Mouse (Mus musculus) ES-E14 (cell line): Measurements from ENCODE around the gene Sqstm1. TPM values are rescaled to one million over a fixed set of nuclear protein-coding genes. Genes with fewer than 3 reads are reported as not detected.

Experiments used
- DNase-seq: peaks from one replicate; pipeline ENCODE4 v3.0.0-alpha.2; 2013; ENCODE audit warnings: low read depth, low spot score
- H3K27ac ChIP-seq: 2 replicates; pipeline ENCODE4 v1.5.1; 2012; ENCODE audit warnings: low read depth, mild to moderate bottlenecking, low read length, moderate library complexity, mixed read lengths; ENCODE audit not compliant: poor library complexity, insufficient read depth, severe bottlenecking
- H3K36me3 ChIP-seq: 2 replicates; pipeline ENCODE4 v1.6.1; 2012; ENCODE audit warnings: mild to moderate bottlenecking, low read length, moderate library complexity, mixed read lengths; ENCODE audit not compliant: control insufficient read depth, poor library complexity, insufficient read depth, severe bottlenecking
- H3K4me1 ChIP-seq, 2 experiments: fragments of 150-350 bp in 1 of 2; sonication (generic) in 1 of 2; 2 replicates each; pipeline ENCODE4 v1.6.1; 2012; ENCODE audit warnings: low read length in 2 of 2, mild to moderate bottlenecking in 1 of 2, mixed read lengths in 1 of 2; ENCODE audit not compliant: control insufficient read depth in 2 of 2, insufficient read depth in 2 of 2, poor library complexity in 1 of 2
- H3K4me3 ChIP-seq, 2 experiments: fragments of 150-350 bp in 1 of 2; sonication (generic) in 1 of 2; 2 replicates each; pipeline ENCODE4 v1.5.1; 2012; ENCODE audit warnings: low read length in 2 of 2, low read depth in 1 of 2, mild to moderate bottlenecking in 1 of 2, mixed read lengths in 1 of 2; ENCODE audit not compliant: insufficient read depth in 1 of 2, poor library complexity in 1 of 2, severe bottlenecking in 1 of 2
- H3K9ac ChIP-seq: 2 replicates; pipeline ENCODE4 v1.6.1; 2012; ENCODE audit warnings: low read depth, mild to moderate bottlenecking, low read length, mixed read lengths; ENCODE audit not compliant: poor library complexity, insufficient read depth, severe bottlenecking
- H3K9me3 ChIP-seq: fragments of 150-350 bp; sonication (generic); 2 replicates; pipeline ENCODE4 v1.6.1; 2012; ENCODE audit warnings: low read depth, mild to moderate bottlenecking, low read length; ENCODE audit not compliant: control insufficient read depth, insufficient read depth
- CHD2 ChIP-seq: IDR thresholded peaks from 2 replicates; pipeline ENCODE4 v1.6.1; 2014; ENCODE audit warnings: mild to moderate bottlenecking, low read depth, low read length, inconsistent platforms
- HCFC1 ChIP-seq: IDR thresholded peaks from 2 replicates; pipeline ENCODE4 v1.6.1; 2012; ENCODE audit warnings: low read length, inconsistent platforms, borderline replicate concordance; ENCODE audit not compliant: insufficient read depth
- MAFK ChIP-seq: IDR thresholded peaks from 2 replicates; pipeline ENCODE4 v1.6.1; 2014; ENCODE audit warnings: mild to moderate bottlenecking, low read depth, low read length, inconsistent platforms; ENCODE audit not compliant: insufficient read depth
- ZC3H11A ChIP-seq: IDR thresholded peaks from 2 replicates; pipeline ENCODE4 v1.6.1; 2012; ENCODE audit warnings: low read depth, mild to moderate bottlenecking, inconsistent platforms, low read length, borderline replicate concordance
- ZNF384 ChIP-seq: IDR thresholded peaks from 2 replicates; pipeline ENCODE4 v1.6.1; 2012; ENCODE audit warnings: low read depth, low read length, inconsistent platforms
- in situ Hi-C, 2 experiments: fragments of 600-800 bp; cut with MboI; formaldehyde crosslinking; loops; one replicate each; pipeline ENCODE4 v1.15.1; 2025; ENCODE audit warnings: low sequenced_read_pairs in 2 of 2, inconsistent platforms in 1 of 2; ENCODE audit not compliant: unreplicated experiment in 2 of 2
- total RNA-seq: library from RNA; depleted of rRNA; stranded (reverse); fragments of 300-350 nt; gene quantifications from 2 replicates; pipeline ENCODE4 v1.2.3, GENCODE M21; 2012; rRNA removed

Sqstm1 gene
- total RNA-seq, 1 experiment: 234 TPM

DNA sequence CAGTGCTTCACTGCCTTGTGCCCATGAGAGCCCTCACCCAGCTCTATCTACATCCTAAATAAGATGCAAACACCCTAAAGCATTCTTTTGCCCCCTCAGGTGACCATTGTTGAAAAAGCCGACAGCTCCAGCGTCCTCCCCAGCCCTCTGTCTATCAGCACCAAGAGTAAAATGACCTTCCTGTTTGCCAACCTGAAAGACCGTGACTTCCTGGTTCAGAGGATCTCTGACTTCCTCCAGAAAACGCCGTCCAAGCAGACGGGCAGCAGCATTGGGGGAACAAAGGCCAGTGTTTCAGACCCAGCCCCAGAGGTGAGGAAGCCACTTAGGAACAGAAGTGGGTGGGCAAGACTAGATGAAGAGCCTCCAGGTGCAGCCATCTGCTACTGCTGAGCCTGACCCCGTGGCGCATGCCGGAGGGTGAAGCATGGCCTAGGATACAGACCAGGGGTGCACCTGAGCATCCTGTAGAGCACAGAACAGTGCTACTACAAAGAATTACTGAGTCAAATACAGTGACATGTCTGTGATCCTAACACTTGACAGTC, 61.0 kb downstream of the Sqstm1 start:
- Histone ChIP-seq H3K9me3 (no peaks in the 10 kb centered on the region), H3K27ac (no peak overlapping the region), H3K4me3 (no peak overlapping the region), H3K9ac (no peak overlapping the region), H3K36me3 (peaks cover 36% of the 10 kb centered on the region), H3K4me1 (no peaks in the 10 kb centered on the region; a peak in 1 of 4 replicates)
- in situ Hi-C loops: no loop called here
- TF ChIP-seq HCFC1: no peak
- no peak for TF ChIP-seq ZNF384
- no peak for TF ChIP-seq ZC3H11A
- no peak for TF ChIP-seq MAFK
- TF ChIP-seq CHD2: no peak
- no peak for DNase-seq

Other genes with a start within 250 kb of the Sqstm1 start
- gene Rnf130, start 185.5 kb downstream of the Sqstm1 start, total RNA-seq: 23.9 and 25.0 TPM in 2 replicates
- 18.0 and 19.3 TPM in 2 replicates for gene Tbc1d9b, start 79.4 kb downstream of the Sqstm1 start, total RNA-seq
- gene Mrnip, start 36.4 kb downstream of the Sqstm1 start, total RNA-seq: 13.0 and 14.6 TPM in 2 replicates
- gene Mgat4b, start 63 bp upstream of the Sqstm1 start, total RNA-seq: 22.6 and 28.1 TPM in 2 replicates
- gene Ltc4s, start 27.8 kb upstream of the Sqstm1 start, total RNA-seq: 1.9 and 2.3 TPM in 2 replicates
- gene Maml1, start 81.5 kb upstream of the Sqstm1 start, total RNA-seq: 7.4 and 7.6 TPM in 2 replicates
- 970 and 1,175 TPM in 2 replicates for gene Canx, start 114.8 kb upstream of the Sqstm1 start, total RNA-seq
- gene Cby3, start 143.6 kb upstream of the Sqstm1 start, total RNA-seq: 0.54 TPM in 1 of 2 replicates, not detected in the other
- gene Hnrnph1, start 166.2 kb upstream of the Sqstm1 start, total RNA-seq: 308 and 401 TPM in 2 replicates
- 11.2 and 13.1 TPM in 2 replicates for gene Rufy1, start 220.3 kb upstream of the Sqstm1 start, total RNA-seq